Mouse (Mus musculus) stomach, postnatal 0 days (tissue): ENCODE data around the gene C1ra.

ENCODE experiments used
- CTCF ChIP-seq: IDR thresholded peaks from 2 replicates; pipeline ENCODE4 v1.5.1; 2016; ENCODE audit warnings: antibody characterized with exemption, low read depth, mild to moderate bottlenecking, moderate library complexity
- EP300 ChIP-seq: optimal IDR thresholded peaks from 2 replicates; pipeline ENCODE3; 2016; ENCODE audit warnings: antibody characterized with exemption

- TF ChIP-seq CTCF (peak; percentile 89), EP300 (no peak)
Observed at GRCm38 (mm10) chr6:124492842-124493561, 19.2 kb upstream of the C1ra start, which contains the start of gene C1rl.
